Mouse (Mus musculus): ENCODE measurements around the gene G6pdx. TPM values are rescaled to one million over a fixed set of nuclear protein-coding genes. Genes with fewer than 3 reads are reported as not detected.

Gene G6pdx
- polyA plus RNA-seq, 1 experiment from 2014 or later = 59.4 TPM

DNA sequence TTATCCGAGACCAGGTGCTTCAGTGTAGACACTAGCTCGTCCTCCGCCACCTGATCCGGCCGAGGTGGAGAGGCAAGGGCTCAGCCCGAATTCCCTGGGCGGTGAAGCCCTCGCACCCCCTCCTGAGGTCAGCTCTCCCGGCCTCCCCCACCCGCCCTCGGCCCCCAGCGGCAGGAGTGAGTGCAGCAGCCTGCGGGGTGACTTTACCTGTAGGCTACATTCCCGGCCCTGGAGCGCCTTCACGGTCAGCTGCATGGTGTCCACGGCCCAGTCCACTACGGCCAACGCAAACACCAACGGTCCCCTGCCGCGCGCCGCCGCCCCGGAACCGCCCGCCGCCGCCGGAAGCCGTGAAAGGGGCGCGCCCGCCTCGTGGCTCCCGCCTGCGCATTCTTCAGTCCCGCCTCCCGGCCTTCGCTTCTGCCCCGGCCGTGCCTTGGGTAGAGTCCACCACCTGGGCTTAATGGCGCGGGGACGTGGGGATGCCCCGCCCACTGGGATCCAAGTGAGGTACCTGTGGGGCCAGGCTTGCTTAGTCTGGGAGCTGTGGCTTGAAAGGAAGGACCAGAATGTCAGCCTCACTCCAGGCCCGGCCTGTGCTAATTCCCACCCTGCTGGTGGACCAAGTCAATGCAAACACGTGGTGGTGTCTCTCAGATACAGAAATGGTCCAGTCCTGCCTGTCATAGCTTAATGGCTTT, 60.6 kb downstream of the G6pdx start:
- Histone ChIP-seq H3K9me3 (ENCODE audit: control insufficient read depth, low read length) (no peaks in the 10 kb centered on the region), H3K27me3 (ENCODE audit: control insufficient read depth, insufficient read depth, low read length) (no peaks in the 10 kb centered on the region), H3K4me2 (ENCODE audit: low read depth) (peak overlapping the region; percentile 59), H3K4me1 (ENCODE audit: control insufficient read depth, insufficient read depth, low read length) (no peaks in the 10 kb centered on the region), H3K36me3 (ENCODE audit: control insufficient read depth, insufficient read depth, low read length) (no peaks in the 10 kb centered on the region), H3K4me3 (ENCODE audit: low read depth, low read length) (peak overlapping the region; percentile 51), H3K27ac (ENCODE audit: low read depth, low read length) (no peak overlapping the region), H3K9ac (ENCODE audit: low read length) (peak overlapping the region; percentile 73)
- DNase-seq (ENCODE audit: low spot score) (peak; percentile 76), ATAC-seq (ENCODE audit: insufficient read depth, low FRiP score, low TSS enrichment) (peak; percentile 75)
- WGBS = 25% methylated on average over 35 of the region's 49 CpGs

DNA sequence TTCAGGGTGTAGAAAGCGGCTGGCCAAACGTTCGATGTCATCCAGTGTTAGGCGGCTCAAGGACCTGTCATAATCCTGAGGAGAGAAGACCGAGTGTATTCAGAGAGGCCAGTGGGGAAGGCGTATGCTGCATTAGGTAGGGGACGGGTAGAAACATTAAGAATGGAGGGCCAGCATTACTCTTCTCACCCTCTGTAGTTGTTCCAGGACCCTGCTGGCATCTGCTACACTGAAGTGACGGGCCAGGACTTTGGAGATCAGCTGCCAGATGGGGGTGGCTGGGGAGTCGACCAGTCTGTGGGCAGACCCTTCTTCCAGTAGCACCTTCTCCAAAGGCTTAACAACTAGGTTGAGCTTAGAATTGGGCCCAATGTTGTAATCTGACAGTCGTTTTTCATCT, 61.5 kb downstream of the G6pdx start:
- peak overlapping the region; percentile 59 for H3K4me2 ChIP-seq (ENCODE audit: low read depth)
- H3K27me3 ChIP-seq (ENCODE audit: control insufficient read depth, insufficient read depth, low read length) = no peaks in the 10 kb centered on the region
- H3K9me3 ChIP-seq (ENCODE audit: control insufficient read depth, low read length) = no peaks in the 10 kb centered on the region
- no peak for DNase-seq (ENCODE audit: low spot score)
- H3K4me3 ChIP-seq (ENCODE audit: low read depth, low read length) = peak overlapping the region; percentile 51
- no peaks in the 10 kb centered on the region for H3K4me1 ChIP-seq (ENCODE audit: control insufficient read depth, insufficient read depth, low read length)
- ATAC-seq (ENCODE audit: insufficient read depth, low FRiP score, low TSS enrichment) = no peak
- WGBS = 72% methylated on average over 10 of the region's 10 CpGs
- H3K36me3 ChIP-seq (ENCODE audit: control insufficient read depth, insufficient read depth, low read length) = no peaks in the 10 kb centered on the region
- no peak overlapping the region for H3K27ac ChIP-seq (ENCODE audit: low read depth, low read length)
- peak overlapping the region; percentile 73 for H3K9ac ChIP-seq (ENCODE audit: low read length)

Other genes with a start within 250 kb of the G6pdx start
- 243 and 246 TPM in 2 replicates for gene Flna, start 179.4 kb downstream of the G6pdx start, polyA plus RNA-seq (2014; fragmentation: Nextera tagmentation; extraction: Ambion mirVana)
- gene Emd, start 174.5 kb downstream of the G6pdx start, polyA plus RNA-seq (2014; fragmentation: Nextera tagmentation; extraction: Ambion mirVana) = 24.0 and 31.9 TPM in 2 replicates
- 741 and 756 TPM in 2 replicates for gene Rpl10, start 158.4 kb downstream of the G6pdx start, polyA plus RNA-seq (2014; fragmentation: Nextera tagmentation; extraction: Ambion mirVana)
- 56.1 and 58.5 TPM in 2 replicates for gene Taz, start 147.3 kb downstream of the G6pdx start, polyA plus RNA-seq (2014; fragmentation: Nextera tagmentation; extraction: Ambion mirVana)
- gene Dnase1l1, start 146.9 kb downstream of the G6pdx start, polyA plus RNA-seq (2014; fragmentation: Nextera tagmentation; extraction: Ambion mirVana) = 4.6 and 6.2 TPM in 2 replicates
- 116 and 138 TPM in 2 replicates for gene Atp6ap1, start 132.1 kb downstream of the G6pdx start, polyA plus RNA-seq (2014; fragmentation: Nextera tagmentation; extraction: Ambion mirVana)
- 469 and 512 TPM in 2 replicates for gene Gdi1, start 124.2 kb downstream of the G6pdx start, polyA plus RNA-seq (2014; fragmentation: Nextera tagmentation; extraction: Ambion mirVana)
- 57.7 and 58.1 TPM in 2 replicates for gene Fam50a, start 116.2 kb downstream of the G6pdx start, polyA plus RNA-seq (2014; fragmentation: Nextera tagmentation; extraction: Ambion mirVana)
- gene Plxna3, start 100.1 kb downstream of the G6pdx start, polyA plus RNA-seq (2014; fragmentation: Nextera tagmentation; extraction: Ambion mirVana) = 21.2 and 22.5 TPM in 2 replicates
- 89.0 and 102 TPM in 2 replicates for gene Lage3, start 75.6 kb downstream of the G6pdx start, polyA plus RNA-seq (2014; fragmentation: Nextera tagmentation; extraction: Ambion mirVana)
- 69.8 and 72.0 TPM in 2 replicates for gene Ubl4a, start 56.0 kb downstream of the G6pdx start, polyA plus RNA-seq (2014; fragmentation: Nextera tagmentation; extraction: Ambion mirVana)
- gene Slc10a3, start 55.8 kb downstream of the G6pdx start, polyA plus RNA-seq (2014; fragmentation: Nextera tagmentation; extraction: Ambion mirVana) = 9.6 and 11.6 TPM in 2 replicates
- 27.8 and 30.8 TPM in 2 replicates for gene Fam3a, start 35.9 kb downstream of the G6pdx start, polyA plus RNA-seq (2014; fragmentation: Nextera tagmentation; extraction: Ambion mirVana)
- 24.4 and 27.7 TPM in 2 replicates for gene Ikbkg, start 35.9 kb downstream of the G6pdx start, polyA plus RNA-seq (2014; fragmentation: Nextera tagmentation; extraction: Ambion mirVana)
- gene Gm6880, start 52.2 kb upstream of the G6pdx start, polyA plus RNA-seq (2014; fragmentation: Nextera tagmentation; extraction: Ambion mirVana) = not detected in 2 replicates
- gene Olfr1326-ps1, start 145.7 kb upstream of the G6pdx start, polyA plus RNA-seq (2014; fragmentation: Nextera tagmentation; extraction: Ambion mirVana) = not detected in 2 replicates
- not detected in 2 replicates for gene Olfr1325, start 163.5 kb upstream of the G6pdx start, polyA plus RNA-seq (2014; fragmentation: Nextera tagmentation; extraction: Ambion mirVana)
- gene Gm5640, start 216.4 kb upstream of the G6pdx start, polyA plus RNA-seq (2014; fragmentation: Nextera tagmentation; extraction: Ambion mirVana) = not detected in 2 replicates